Mouse (Mus musculus) CH12.LX (cell line): ENCODE measurements around the gene Pck1. TPM values are rescaled to one million over a fixed set of nuclear protein-coding genes. Genes with fewer than 3 reads are reported as not detected.
A peak's percentile ranks its signal among the peaks of the same experiment; 100 is the strongest.

Experiments
- DNase-seq: peaks from one replicate; pipeline ENCODE4 v3.0.0-alpha.2; 2013; ENCODE audit errors: extremely low read depth
- H3K27ac ChIP-seq: 2 replicates; pipeline ENCODE4 v1.5.1; 2012; ENCODE audit warnings: low read depth, mild to moderate bottlenecking, control low read depth, moderate library complexity; ENCODE audit not compliant: insufficient read depth
- H3K27me3 ChIP-seq: replicated peaks from 2 replicates; pipeline ENCODE3; 2012; ENCODE audit warnings: inconsistent platforms
- H3K36me3 ChIP-seq, 2 experiments: replicated peaks in 1 of 2; 2 replicates each; pipeline versions ENCODE3 to v1.6.1; 2012; ENCODE audit warnings: inconsistent platforms in 1 of 2, low read length in 1 of 2, mild to moderate bottlenecking in 1 of 2, mixed read lengths in 1 of 2, moderate library complexity in 1 of 2; ENCODE audit not compliant: control insufficient read depth in 1 of 2, insufficient read depth in 1 of 2
- H3K4me1 ChIP-seq, 2 experiments: 2 replicates each; pipeline ENCODE4 v1.6.1; 2012; ENCODE audit warnings: inconsistent platforms in 1 of 2, moderate library complexity in 1 of 2; ENCODE audit not compliant: insufficient read depth in 2 of 2, control insufficient read depth in 1 of 2
- H3K4me2 ChIP-seq: 2 replicates; pipeline ENCODE4 v1.6.1; 2012; ENCODE audit warnings: low read depth, mild to moderate bottlenecking, control low read depth; ENCODE audit not compliant: poor library complexity, insufficient read depth, severe bottlenecking
- H3K4me3 ChIP-seq, 3 experiments: fragments of 150-350 bp in 1 of 3; sonication (generic) in 1 of 3; replicated peaks in 1 of 3; 2 replicates each; pipeline versions ENCODE3 to v1.5.1; 2011 to 2012; ENCODE audit warnings: low read depth in 2 of 3, low read length in 2 of 3, mild to moderate bottlenecking in 2 of 3, moderate library complexity in 2 of 3, control low read depth in 1 of 3, improper control_type of control experiment in 1 of 3, inconsistent platforms in 1 of 3, mixed read lengths in 1 of 3; ENCODE audit not compliant: poor library complexity in 1 of 3
- H3K79me2 ChIP-seq: replicated peaks from 2 replicates; pipeline ENCODE4 v1.6.1; 2012; ENCODE audit warnings: mild to moderate bottlenecking, moderate library complexity; ENCODE audit not compliant: control insufficient read depth, poor library complexity, insufficient read depth, severe bottlenecking; ENCODE audit errors: extremely low read depth
- H3K9ac ChIP-seq: 2 replicates; pipeline ENCODE4 v1.6.1; 2012; ENCODE audit warnings: low read depth, mild to moderate bottlenecking, control low read depth, moderate library complexity; ENCODE audit not compliant: insufficient read depth
- H3K9me3 ChIP-seq: replicated peaks from 2 replicates; pipeline ENCODE3; 2012; ENCODE audit warnings: low read length, inconsistent platforms, mixed read lengths
- CHD2 ChIP-seq: IDR thresholded peaks from 2 replicates; pipeline ENCODE4 v1.6.1; 2011; ENCODE audit warnings: low read length, improper control_type of control experiment
- CTCF ChIP-seq, 2 experiments: IDR thresholded peaks in 1 of 2; conservative IDR thresholded peaks in 1 of 2; 2 replicates each; pipeline ENCODE4 v1.5.1; 2011 to 2012; ENCODE audit warnings: low read depth in 2 of 2, low read length in 2 of 2, improper control_type of control experiment in 1 of 2, inconsistent platforms in 1 of 2, mild to moderate bottlenecking in 1 of 2, moderate library complexity in 1 of 2
- ETS1 ChIP-seq: conservative IDR thresholded peaks from 2 replicates; pipeline ENCODE4 v1.6.1; 2012; ENCODE audit warnings: low read depth, mild to moderate bottlenecking, inconsistent platforms, low read length, improper control_type of control experiment, moderate library complexity
- IRF4 ChIP-seq: IDR thresholded peaks from 2 replicates; pipeline ENCODE4 v1.6.1; 2014; ENCODE audit warnings: low read depth, mild to moderate bottlenecking, inconsistent platforms, low read length, improper control_type of control experiment
- JUN ChIP-seq: IDR thresholded peaks from 2 replicates; pipeline ENCODE4 v1.6.1; 2011; ENCODE audit warnings: low read depth, mild to moderate bottlenecking, low read length, improper control_type of control experiment, moderate library complexity; ENCODE audit not compliant: insufficient read depth
- MEF2A ChIP-seq: IDR thresholded peaks from 2 replicates; pipeline ENCODE4 v1.6.1; 2014; ENCODE audit warnings: low read depth, mild to moderate bottlenecking, inconsistent platforms, low read length, improper control_type of control experiment, borderline replicate concordance
- MYC ChIP-seq: IDR thresholded peaks from 2 replicates; pipeline ENCODE4 v1.6.1; 2011; ENCODE audit warnings: low read depth, mild to moderate bottlenecking, improper control_type of control experiment, low read length
- NRF1 ChIP-seq: IDR thresholded peaks from 2 replicates; pipeline ENCODE4 v1.6.1; 2014; ENCODE audit warnings: low read depth, mild to moderate bottlenecking, inconsistent platforms, low read length, improper control_type of control experiment, moderate library complexity
- POLR2A ChIP-seq: IDR thresholded peaks from 2 replicates; pipeline ENCODE4 v1.6.1; 2011; ENCODE audit warnings: low read depth, mild to moderate bottlenecking, improper control_type of control experiment, low read length
- POLR2AphosphoS2 ChIP-seq: IDR thresholded peaks from 2 replicates; pipeline ENCODE4 v1.6.1; 2011; ENCODE audit warnings: low read depth, low read length, improper control_type of control experiment
- RAD21 ChIP-seq: IDR thresholded peaks from 2 replicates; pipeline ENCODE4 v1.6.1; 2011; ENCODE audit warnings: low read depth, mild to moderate bottlenecking, low read length, improper control_type of control experiment, moderate library complexity
- SIN3A ChIP-seq: IDR thresholded peaks from 2 replicates; pipeline ENCODE4 v1.6.1; 2012; ENCODE audit warnings: low read length, improper control_type of control experiment, inconsistent platforms
- TBP ChIP-seq: conservative IDR thresholded peaks from 2 replicates; pipeline ENCODE4 v1.6.1; 2011; ENCODE audit warnings: low read depth, low read length, improper control_type of control experiment
- TCF12 ChIP-seq: IDR thresholded peaks from 2 replicates; pipeline ENCODE4 v1.6.1; 2014; ENCODE audit warnings: low read depth, mild to moderate bottlenecking, inconsistent platforms, low read length, improper control_type of control experiment
- UBTF ChIP-seq: IDR thresholded peaks from 2 replicates; pipeline ENCODE4 v1.6.1; 2012; ENCODE audit warnings: low read depth, mild to moderate bottlenecking, inconsistent platforms, low read length, improper control_type of control experiment, moderate library complexity
- USF1 ChIP-seq: IDR thresholded peaks from 2 replicates; pipeline ENCODE4 v1.6.1; 2014; ENCODE audit warnings: low read depth, mild to moderate bottlenecking, inconsistent platforms, low read length, improper control_type of control experiment
- USF2 ChIP-seq: conservative IDR thresholded peaks from 2 replicates; pipeline ENCODE4 v1.6.1; 2011; ENCODE audit warnings: low read depth, low read length, improper control_type of control experiment
- ZC3H11A ChIP-seq: IDR thresholded peaks from 2 replicates; pipeline ENCODE4 v1.6.1; 2012; ENCODE audit warnings: low read depth, mild to moderate bottlenecking, inconsistent platforms, low read length, improper control_type of control experiment
- ZKSCAN1 ChIP-seq: IDR thresholded peaks from 2 replicates; pipeline ENCODE4 v1.6.1; 2012; ENCODE audit warnings: low read depth, inconsistent platforms, low read length, improper control_type of control experiment, borderline replicate concordance
- ZMIZ1 ChIP-seq: IDR thresholded peaks from 2 replicates; pipeline ENCODE4 v1.6.1; 2012; ENCODE audit warnings: low read depth, mild to moderate bottlenecking, inconsistent platforms, low read length, improper control_type of control experiment
- ZNF384 ChIP-seq: IDR thresholded peaks from 2 replicates; pipeline ENCODE4 v1.6.1; 2012; ENCODE audit warnings: low read depth, low read length, improper control_type of control experiment, inconsistent platforms
- dilution Hi-C: fragments of 300-500 bp; cut with MboI; formaldehyde crosslinking; loops from 2 replicates; pipeline ENCODE4 v1.14.3; 2020; ENCODE audit warnings: low sequenced_read_pairs; ENCODE audit not compliant: extremely low pct_unique_long_range_greater_than_20kb, extremely low pct_ligation_motif_present
- in situ Hi-C: fragments of 300-500 bp; cut with MboI; formaldehyde crosslinking; loops from 3 replicates; pipeline ENCODE4 v1.14.3; 2019; ENCODE audit warnings: low sequenced_read_pairs, low pct_ligation_motif_present, low pct_unique_long_range_greater_than_20kb, mixed read lengths
- polyA plus RNA-seq: library from polyadenylated mRNA; unstranded; fragments of >175 nt; gene quantifications from 2 replicates; pipeline ENCODE4 v1.2.1, GENCODE M21; 2012; ENCODE audit warnings: low read depth; ENCODE audit not compliant: insufficient read length
- total RNA-seq, 2 experiments: library from RNA; depleted of rRNA; stranded (reverse); fragments of 300-350 nt in 1 of 2; fragments of >200 nt in 1 of 2; gene quantifications; 2 replicates each; pipeline ENCODE4 v1.2.3; 2012 to 2014

Gene Pck1
- total and polyA plus RNA-seq, 3 experiments = 0.08 to 0.13 (median 0.11) TPM

GRCm38 (mm10) chr2:173174569-173174968 is 21.7 kb downstream of the Pck1 start:
- in situ Hi-C loops (loop anchor here (25.0 kb wide), 1 partner anchor 162 kb away; the partner anchor contains the start of genes Rae1 and Rbm38), dilution Hi-C loops (no loop called here)
- Histone ChIP-seq H3K27me3 (peaks cover 45% of the 10 kb centered on the region), H3K9ac (no peak overlapping the region), H3K27ac (no peak overlapping the region), H3K36me3 (no peaks in the 10 kb centered on the region)
- no peak for TF ChIP-seq ZKSCAN1
- no peak for TF ChIP-seq NRF1
- no peak for TF ChIP-seq ETS1
- no peak for TF ChIP-seq JUN
- no peak for TF ChIP-seq USF2
- TF ChIP-seq ZNF384 = no peak
- TF ChIP-seq TBP = no peak
- TF ChIP-seq UBTF = no peak
- no peak for TF ChIP-seq RAD21
- TF ChIP-seq MEF2A = no peak
- TF ChIP-seq USF1 = no peak
- TF ChIP-seq TCF12 = no peak
- no peak for TF ChIP-seq ZC3H11A
- no peak for TF ChIP-seq SIN3A
- no peak for TF ChIP-seq CHD2
- TF ChIP-seq POLR2AphosphoS2 = no peak
- TF ChIP-seq ZMIZ1 = no peak
- no peak for TF ChIP-seq IRF4
- TF ChIP-seq MYC = no peak
- TF ChIP-seq, all 38 proteins: peak for 0
- no peak for DNase-seq
- Histone ChIP-seq H3K9me3 (peaks cover 9% of the 10 kb centered on the region), H3K4me1 (peaks cover 12 to 30% of the 10 kb centered on the region in 2 experiments), H3K79me2 (no peaks in the 10 kb centered on the region), H3K4me3 (no peak overlapping the region), H3K4me2 (no peak overlapping the region)

GRCm38 (mm10) chr2:173175703-173176102 is 22.9 kb downstream of the Pck1 start:
- H3K4me1 ChIP-seq = peaks cover 13 to 37% of the 10 kb centered on the region in 2 experiments
- no peak overlapping the region for H3K4me2 ChIP-seq
- TF ChIP-seq RAD21 (no peak), POLR2A (no peak), CHD2 (no peak), CTCF (conservative IDR thresholded peaks at IDR 0.05 in 1 of 2, IDR thresholded peaks at IDR 0.05 in 1 of 2; ENCODE audit: low read depth in 2 of 2, low read length in 2 of 2) (peak in 1 of 2 experiments; percentile 4; a peak in 1 of 4 replicates)
- no peak for DNase-seq
- no peak overlapping the region for H3K27ac ChIP-seq
- H3K4me3 ChIP-seq = no peak overlapping the region
- H3K9me3 ChIP-seq = peaks cover 9% of the 10 kb centered on the region
- no peaks in the 10 kb centered on the region for H3K79me2 ChIP-seq
- H3K36me3 ChIP-seq = no peaks in the 10 kb centered on the region
- dilution Hi-C loops (no loop called here), in situ Hi-C loops (loop anchor here (5.0 to 25.0 kb wide), 2 partner anchors 338 to 377 kb away; no protein-coding TSS in a partner anchor)
- no peak overlapping the region for H3K9ac ChIP-seq
- peaks cover 47% of the 10 kb centered on the region for H3K27me3 ChIP-seq
